In genomic region chr10:96706656-96707055, GRCm38 (mm10) we compare ENCODE assay signal across 28 mouse cellular contexts.
DNase-seq lines count a peak whose midpoint lies in the region; ATAC-seq lines count a peak whose summit lies in the region.
"Had no signal": no experiment of that assay in that cellular context is flagged by ENCODE, and none has a peak within 500 bp of the region (broad histone marks: within the 10 kb centered on the region; RNA-seq: fewer than 3 reads in every experiment).

No protein-coding gene starts in this region.

- ATAC-seq in megakaryocyte, adult 5-6 weeks (ENCODE audit: poor library complexity, severe bottlenecking), result peak; percentile 81
- ATAC-seq: forebrain, embryonic 16.5 days; midbrain, embryonic 15.5 days had no signal

- DNase-seq in heart, adult 11 months, result peak; percentile 59
- DNase-seq in heart, adult 8-10 months (ENCODE audit: low spot score), result no peak
- peak; percentile 21 for DNase-seq in T-cell, adult 2 months (ENCODE audit: low spot score)
- peak; percentile 71 for DNase-seq in splenic B cell, adult 2 months (ENCODE audit: low read depth, low spot score)
- no peak for DNase-seq in urinary bladder, adult 2 months (ENCODE audit: low spot score)
- no peak for DNase-seq in right cerebral cortex, postnatal 10 days (ENCODE audit: low spot score in 2 of 2)
- DNase-seq in thymus, postnatal 0 days (ENCODE audit: low spot score), result no peak
- DNase-seq: adrenal gland, postnatal 14 days; cerebellum, adult 11-12 months; cerebellum, adult 9-11 months; gastrocnemius, adult 2 months; gastrocnemius, postnatal 36 days; heart, postnatal 14 days; kidney, adult 18-20 months; kidney, postnatal 25 days; left cerebral cortex, postnatal 4 days; lung, adult 2 months; lung, postnatal 10 days; thymus, postnatal 25 days had no signal

- H3K27me3 ChIP-seq in splenic B cell, adult 2 months (ENCODE audit: control insufficient read depth, insufficient read depth, low read length, poor library complexity, severe bottlenecking), result no peaks in the 10 kb centered on the region
- H3K27me3 ChIP-seq: hindbrain, embryonic 15.5 days; kidney, embryonic 15.5 days; limb, embryonic 15.5 days; midbrain, embryonic 15.5 days; neural tube, embryonic 12.5 days had no signal

- H3K36me3 ChIP-seq in splenic B cell, adult 2 months (ENCODE audit: control insufficient read depth, insufficient read depth, low read length, poor library complexity, severe bottlenecking), result no peaks in the 10 kb centered on the region
- H3K36me3 ChIP-seq: hindbrain, embryonic 10.5 days; hindbrain, embryonic 15.5 days; kidney, embryonic 15.5 days; limb, embryonic 15.5 days; midbrain, embryonic 10.5 days; midbrain, embryonic 15.5 days; neural tube, embryonic 12.5 days had no signal

Comparison
In these comparisons a context has a peak if more than half of its experiments do, and no peak if none do; other contexts are left out.
1. DNase-seq: peak in heart, adult 11 months (single experiment), T-cell, adult 2 months (single experiment) and splenic B cell, adult 2 months (single experiment); none in heart, adult 8-10 months (single experiment), urinary bladder, adult 2 months (single experiment), right cerebral cortex, postnatal 10 days (0 of 2) and thymus, postnatal 0 days (single experiment).